Mouse (Mus musculus) lung, adult 2 months (tissue): ENCODE results near the gene Ncl.
"Not testable (repeated sequence)": the region's sequence is repeated elsewhere in the genome, so short reads cannot be mapped to it uniquely, and the experiment has no call there.

ENCODE experiments used
- CTCF ChIP-seq: fragments of 200-500 bp; IDR thresholded peaks from 2 replicates; pipeline ENCODE4 v1.5.1; 2011; ENCODE audit warnings: mild to moderate bottlenecking, low read length, control low read depth; ENCODE audit not compliant: insufficient read depth
- POLR2A ChIP-seq: fragments of 200-500 bp; IDR thresholded peaks from 2 replicates; pipeline ENCODE4 v1.6.1; 2011; ENCODE audit warnings: low read depth, mild to moderate bottlenecking, control low read depth, low read length, borderline replicate concordance; ENCODE audit errors: extremely low read depth

GRCm38 (mm10) chr1:86341096-86341495 lies 18.1 kb downstream of the Ncl start:
- TF ChIP-seq POLR2A, CTCF: not testable (repeated sequence)
